Mouse (Mus musculus): Measurements from ENCODE around the gene Odf3b. TPM values are rescaled to one million over a fixed set of nuclear protein-coding genes. Genes with fewer than 3 reads are reported as not detected.

The Odf3b gene
- polyA plus RNA-seq, 1 experiment, result not detected

DNA sequence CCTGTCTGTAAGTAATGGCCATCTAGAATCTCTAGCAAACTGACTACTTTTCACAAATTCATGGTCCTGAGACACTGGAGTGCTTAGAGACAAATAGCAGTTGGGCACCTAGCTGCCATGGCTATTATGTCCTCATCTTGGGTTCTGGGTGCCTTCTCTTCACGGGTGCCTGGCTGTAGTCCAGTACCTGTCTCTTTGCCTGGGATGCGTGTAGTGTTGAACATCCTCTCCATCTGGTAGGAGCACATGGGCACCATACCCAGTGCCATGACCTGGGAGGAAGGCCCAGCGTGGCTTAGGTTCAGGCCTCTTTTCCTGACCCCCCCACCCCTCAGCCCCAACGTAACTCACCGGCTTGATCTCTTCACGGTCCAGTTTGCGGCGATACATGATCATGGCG lies 42.9 kb upstream of the Odf3b start:
- Histone ChIP-seq H3K4me3 (no peak overlapping the region), H3ac (ENCODE audit: control insufficient read depth, insufficient read length) (no peak overlapping the region), H3K4me2 (ENCODE audit: low read depth) (no peak overlapping the region), H3K79me2 (ENCODE audit: control insufficient read depth, insufficient read depth) (no peaks in the 10 kb centered on the region), H3K36me3 (ENCODE audit: control insufficient read depth, insufficient read depth) (peaks cover 12% of the 10 kb centered on the region), H3K27me3 (ENCODE audit: control insufficient read depth, insufficient read depth, insufficient read length) (no peaks in the 10 kb centered on the region)
- TF ChIP-seq TCF3 (IDR thresholded peaks at IDR 0.05; ENCODE audit: insufficient read length, low read depth) (no peak), MAX (IDR thresholded peaks at IDR 0.05; ENCODE audit: low read depth) (no peak), E2F4 (IDR thresholded peaks at IDR 0.05; ENCODE audit: insufficient read depth) (no peak), SRF (IDR thresholded peaks at IDR 0.05; ENCODE audit: control insufficient read depth, insufficient read length, low read depth) (no peak), CEBPB (IDR thresholded peaks at IDR 0.05; ENCODE audit: insufficient read depth, poor library complexity, severe bottlenecking) (no peak), TCF12 (IDR thresholded peaks at IDR 0.05; ENCODE audit: insufficient read depth, poor library complexity, severe bottlenecking) (no peak), MYOG (IDR thresholded peaks at IDR 0.05; ENCODE audit: control insufficient read depth in 1 of 3, insufficient read depth in 1 of 3, insufficient read length in 2 of 3, low read depth in 2 of 3) (no peak), POLR2A (IDR thresholded peaks at IDR 0.05; ENCODE audit: insufficient read length, low read depth) (no peak), MYOD1 (IDR thresholded peaks at IDR 0.05; ENCODE audit: control insufficient read depth in 1 of 3, insufficient read length in 2 of 3, low read depth in 2 of 3) (no peak), POLR2AphosphoS2 (IDR thresholded peaks at IDR 0.05; ENCODE audit: insufficient read length, low read depth) (no peak), USF1 (IDR thresholded peaks at IDR 0.05; ENCODE audit: low read depth) (no peak), REST (IDR thresholded peaks at IDR 0.05; ENCODE audit: insufficient read depth, insufficient read length) (no peak)

- H3K79me2 ChIP-seq (ENCODE audit: control insufficient read depth, insufficient read depth), result no peaks in the 10 kb centered on the region
- H3K27me3 ChIP-seq (ENCODE audit: control insufficient read depth, insufficient read depth, insufficient read length), result no peaks in the 10 kb centered on the region
- H3K4me3 ChIP-seq, result no peak overlapping the region
- H3K36me3 ChIP-seq (ENCODE audit: control insufficient read depth, insufficient read depth), result peaks cover 8% of the 10 kb centered on the region
- no peak overlapping the region for H3K4me2 ChIP-seq (ENCODE audit: low read depth)
- TF ChIP-seq REST (IDR thresholded peaks at IDR 0.05; ENCODE audit: insufficient read depth, insufficient read length), result no peak
- no peak for TF ChIP-seq TCF12 (IDR thresholded peaks at IDR 0.05; ENCODE audit: insufficient read depth, poor library complexity, severe bottlenecking)
- TF ChIP-seq MYOD1 (IDR thresholded peaks at IDR 0.05; ENCODE audit: control insufficient read depth in 1 of 3, insufficient read length in 2 of 3, low read depth in 2 of 3), result no peak
- no peak for TF ChIP-seq POLR2AphosphoS2 (IDR thresholded peaks at IDR 0.05; ENCODE audit: insufficient read length, low read depth)
- TF ChIP-seq MAX (IDR thresholded peaks at IDR 0.05; ENCODE audit: low read depth), result no peak
- no peak for TF ChIP-seq TCF3 (IDR thresholded peaks at IDR 0.05; ENCODE audit: insufficient read length, low read depth)
- no peak for TF ChIP-seq E2F4 (IDR thresholded peaks at IDR 0.05; ENCODE audit: insufficient read depth)
- TF ChIP-seq USF1 (IDR thresholded peaks at IDR 0.05; ENCODE audit: low read depth), result no peak
- TF ChIP-seq SRF (IDR thresholded peaks at IDR 0.05; ENCODE audit: control insufficient read depth, insufficient read length, low read depth), result no peak
- TF ChIP-seq CEBPB (IDR thresholded peaks at IDR 0.05; ENCODE audit: insufficient read depth, poor library complexity, severe bottlenecking), result no peak
- no peak for TF ChIP-seq POLR2A (IDR thresholded peaks at IDR 0.05; ENCODE audit: insufficient read length, low read depth)
- TF ChIP-seq MYOG (IDR thresholded peaks at IDR 0.05; ENCODE audit: control insufficient read depth in 1 of 3, insufficient read depth in 1 of 3, insufficient read length in 2 of 3, low read depth in 2 of 3), result no peak
- H3ac ChIP-seq (ENCODE audit: control insufficient read depth, insufficient read length), result no peak overlapping the region
Measured at GRCm38 (mm10) chr15:89415282-89415681, 36.2 kb upstream of the Odf3b start.

- Histone ChIP-seq H3ac (ENCODE audit: control insufficient read depth, insufficient read length) (no peak within 1 kb of the TSS), H3K36me3 (ENCODE audit: control insufficient read depth, insufficient read depth) (no peaks in the 10 kb centered on the region), H3K79me2 (ENCODE audit: control insufficient read depth, insufficient read depth) (no peaks in the 10 kb centered on the region), H3K4me3 (no peak within 1 kb of the TSS), H3K27me3 (ENCODE audit: control insufficient read depth, insufficient read depth, insufficient read length) (no peaks in the 10 kb centered on the region), H3K4me2 (ENCODE audit: low read depth) (no peak within 1 kb of the TSS)
- no peak for TF ChIP-seq TCF12 (IDR thresholded peaks at IDR 0.05; ENCODE audit: insufficient read depth, poor library complexity, severe bottlenecking)
- TF ChIP-seq REST (IDR thresholded peaks at IDR 0.05; ENCODE audit: insufficient read depth, insufficient read length), result no peak
- TF ChIP-seq MAX (IDR thresholded peaks at IDR 0.05; ENCODE audit: low read depth), result no peak
- TF ChIP-seq POLR2A (IDR thresholded peaks at IDR 0.05; ENCODE audit: insufficient read length, low read depth), result no peak
- TF ChIP-seq CEBPB (IDR thresholded peaks at IDR 0.05; ENCODE audit: insufficient read depth, poor library complexity, severe bottlenecking), result no peak
- no peak for TF ChIP-seq MYOG (IDR thresholded peaks at IDR 0.05; ENCODE audit: control insufficient read depth in 1 of 3, insufficient read depth in 1 of 3, insufficient read length in 2 of 3, low read depth in 2 of 3)
- TF ChIP-seq TCF3 (IDR thresholded peaks at IDR 0.05; ENCODE audit: insufficient read length, low read depth), result no peak
- no peak for TF ChIP-seq E2F4 (IDR thresholded peaks at IDR 0.05; ENCODE audit: insufficient read depth)
- TF ChIP-seq MYOD1 (IDR thresholded peaks at IDR 0.05; ENCODE audit: control insufficient read depth in 1 of 3, insufficient read length in 2 of 3, low read depth in 2 of 3), result no peak
- TF ChIP-seq POLR2AphosphoS2 (IDR thresholded peaks at IDR 0.05; ENCODE audit: insufficient read length, low read depth), result no peak
- no peak for TF ChIP-seq SRF (IDR thresholded peaks at IDR 0.05; ENCODE audit: control insufficient read depth, insufficient read length, low read depth)
- TF ChIP-seq USF1 (IDR thresholded peaks at IDR 0.05; ENCODE audit: low read depth), result no peak
Measured at GRCm38 (mm10) chr15:89410118-89410517, 31.0 kb upstream of the Odf3b start, which contains the start of gene Syce3. TSS of gene Syce3 (minus strand) at chr15:89410503.

- TF ChIP-seq USF1 (IDR thresholded peaks at IDR 0.05; ENCODE audit: low read depth) (no peak), E2F4 (IDR thresholded peaks at IDR 0.05; ENCODE audit: insufficient read depth) (no peak), POLR2AphosphoS2 (IDR thresholded peaks at IDR 0.05; ENCODE audit: insufficient read length, low read depth) (no peak), TCF12 (IDR thresholded peaks at IDR 0.05; ENCODE audit: insufficient read depth, poor library complexity, severe bottlenecking) (no peak), POLR2A (IDR thresholded peaks at IDR 0.05; ENCODE audit: insufficient read length, low read depth) (no peak), TCF3 (IDR thresholded peaks at IDR 0.05; ENCODE audit: insufficient read length, low read depth) (no peak), CEBPB (IDR thresholded peaks at IDR 0.05; ENCODE audit: insufficient read depth, poor library complexity, severe bottlenecking) (no peak), MYOD1 (IDR thresholded peaks at IDR 0.05; ENCODE audit: control insufficient read depth in 1 of 3, insufficient read length in 2 of 3, low read depth in 2 of 3) (no peak), MYOG (IDR thresholded peaks at IDR 0.05; ENCODE audit: control insufficient read depth in 1 of 3, insufficient read depth in 1 of 3, insufficient read length in 2 of 3, low read depth in 2 of 3) (no peak), REST (IDR thresholded peaks at IDR 0.05; ENCODE audit: insufficient read depth, insufficient read length) (no peak), SRF (IDR thresholded peaks at IDR 0.05; ENCODE audit: control insufficient read depth, insufficient read length, low read depth) (no peak), MAX (IDR thresholded peaks at IDR 0.05; ENCODE audit: low read depth) (no peak)
- Histone ChIP-seq H3K79me2 (ENCODE audit: control insufficient read depth, insufficient read depth) (no peaks in the 10 kb centered on the region), H3K36me3 (ENCODE audit: control insufficient read depth, insufficient read depth) (no peaks in the 10 kb centered on the region), H3K4me2 (ENCODE audit: low read depth) (no peak overlapping the region), H3K4me3 (no peak overlapping the region), H3ac (ENCODE audit: control insufficient read depth, insufficient read length) (no peak overlapping the region), H3K27me3 (ENCODE audit: control insufficient read depth, insufficient read depth, insufficient read length) (no peaks in the 10 kb centered on the region)
Measured at GRCm38 (mm10) chr15:89406691-89407090, 27.6 kb upstream of the Odf3b start.
